Mouse (Mus musculus): Measurements from ENCODE around the gene Ranbp9.

DNA sequence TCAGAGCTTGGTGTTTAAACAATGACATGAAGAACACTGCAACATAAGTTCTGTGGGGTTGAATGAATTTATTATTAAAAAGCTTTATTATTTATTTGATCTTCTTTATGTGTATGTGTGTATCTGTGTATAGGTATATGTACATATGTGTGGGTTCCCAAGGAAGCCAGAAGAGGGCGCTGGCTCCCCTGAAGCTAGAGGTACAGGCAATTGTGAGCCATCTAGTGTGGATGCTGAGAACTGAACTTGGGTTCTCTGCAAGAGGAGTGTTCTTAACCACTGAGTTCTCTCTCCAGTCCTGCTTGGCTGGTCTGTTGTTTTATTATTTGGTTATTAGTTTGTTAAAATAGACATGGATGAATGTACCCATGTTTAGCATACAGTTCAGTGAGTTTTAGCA is 108.2 kb downstream of the Ranbp9 start:
- TF ChIP-seq CTCF (IDR thresholded peaks at IDR 0.05; ENCODE audit: extremely low read depth, insufficient read depth, insufficient read length, insufficient replicate concordance) (no peak), POLR2A (IDR thresholded peaks at IDR 0.05; ENCODE audit: low read depth, low read length) (no peak)
